Mouse (Mus musculus) lung, adult 2 months (tissue): ENCODE results near the gene Poc5.

ENCODE experiments used
- CTCF ChIP-seq: fragments of 200-500 bp; IDR thresholded peaks from 2 replicates; pipeline ENCODE4 v1.5.1; 2011; ENCODE audit warnings: mild to moderate bottlenecking, low read length, control low read depth; ENCODE audit not compliant: insufficient read depth
- POLR2A ChIP-seq: fragments of 200-500 bp; IDR thresholded peaks from 2 replicates; pipeline ENCODE4 v1.6.1; 2011; ENCODE audit warnings: low read depth, mild to moderate bottlenecking, control low read depth, low read length, borderline replicate concordance; ENCODE audit errors: extremely low read depth

GRCm38 (mm10) chr13:96341461-96341860, 46.6 kb upstream of the Poc5 start:
- TF ChIP-seq CTCF (no peak), POLR2A (no peak)
